Mouse (Mus musculus): ENCODE results near the gene Gch1. TPM values are rescaled to one million over a fixed set of nuclear protein-coding genes. Genes with fewer than 3 reads are reported as not detected.

Gene Gch1
- polyA plus RNA-seq, 1 experiment, result 15.5 TPM

GRCm38 (mm10) chr14:47105755-47106154 is 83.5 kb downstream of the Gch1 start:
- H3K27me3 ChIP-seq (ENCODE audit: control insufficient read depth, insufficient read depth, low read length), result no peaks in the 10 kb centered on the region
- TF ChIP-seq CTCF (IDR thresholded peaks at IDR 0.05; ENCODE audit: borderline replicate concordance, control insufficient read depth, extremely low read depth, insufficient read depth, low read length, poor library complexity) (no peak), POLR2A (IDR thresholded peaks at IDR 0.05; ENCODE audit: control insufficient read depth, extremely low read depth, insufficient read depth, low read length, poor library complexity) (no peak)
- H3K4me1 ChIP-seq (replicated peaks; ENCODE audit: control insufficient read depth, insufficient read depth, low read length), result peaks cover 5% of the 10 kb centered on the region
- 94% methylated on average over 3 of the region's 3 CpGs for WGBS
- no peak overlapping the region for H3K4me3 ChIP-seq (ENCODE audit: control insufficient read depth, insufficient read depth, low read length)
- no peak overlapping the region for H3K27ac ChIP-seq (ENCODE audit: control insufficient read depth, insufficient read depth, low read length)
- H3K36me3 ChIP-seq (ENCODE audit: control insufficient read depth, insufficient read depth, low read length), result no peaks in the 10 kb centered on the region
- no peak for DNase-seq

GRCm38 (mm10) chr14:47105174-47105557 is 84.0 kb downstream of the Gch1 start:
- Histone ChIP-seq H3K36me3 (ENCODE audit: control insufficient read depth, insufficient read depth, low read length) (no peaks in the 10 kb centered on the region), H3K27me3 (ENCODE audit: control insufficient read depth, insufficient read depth, low read length) (no peaks in the 10 kb centered on the region), H3K4me3 (ENCODE audit: control insufficient read depth, insufficient read depth, low read length) (no peak overlapping the region), H3K4me1 (replicated peaks; ENCODE audit: control insufficient read depth, insufficient read depth, low read length) (peaks cover 5% of the 10 kb centered on the region), H3K27ac (ENCODE audit: control insufficient read depth, insufficient read depth, low read length) (peak overlapping the region; percentile 55; the same call in 1 of the 2 replicates)
- TF ChIP-seq POLR2A (IDR thresholded peaks at IDR 0.05; ENCODE audit: control insufficient read depth, extremely low read depth, insufficient read depth, low read length, poor library complexity), result no peak
- DNase-seq, result no peak
- WGBS, result 63% methylated on average over 3 of the region's 3 CpGs

- peak overlapping the region; percentile 55 for H3K27ac ChIP-seq (ENCODE audit: control insufficient read depth, insufficient read depth, low read length)
- DNase-seq, result peak; percentile 37
- no peaks in the 10 kb centered on the region for H3K27me3 ChIP-seq (ENCODE audit: control insufficient read depth, insufficient read depth, low read length)
- no peaks in the 10 kb centered on the region for H3K36me3 ChIP-seq (ENCODE audit: control insufficient read depth, insufficient read depth, low read length)
- H3K4me1 ChIP-seq (replicated peaks; ENCODE audit: control insufficient read depth, insufficient read depth, low read length), result peaks cover 5% of the 10 kb centered on the region
- 28% methylated on average over 19 of the region's 19 CpGs for WGBS
- no peak for TF ChIP-seq POLR2A (IDR thresholded peaks at IDR 0.05; ENCODE audit: control insufficient read depth, extremely low read depth, insufficient read depth, low read length, poor library complexity)
- TF ChIP-seq CTCF (IDR thresholded peaks at IDR 0.05; ENCODE audit: borderline replicate concordance, control insufficient read depth, extremely low read depth, insufficient read depth, low read length, poor library complexity), result no peak
- peak overlapping the region; percentile 71 for H3K4me3 ChIP-seq (ENCODE audit: control insufficient read depth, insufficient read depth, low read length)
These were observed 84.7 kb downstream of the Gch1 start for GRCm38 (mm10) chr14:47104246-47105173.

Other genes starting within 250 kb of the Gch1 start
- gene Wdhd1, start 87.4 kb upstream of the Gch1 start, polyA plus RNA-seq (2012; rRNA removed), result 7.7 and 9.9 TPM in 2 replicates
- 6.7 and 7.4 TPM in 2 replicates for gene Socs4, start 87.5 kb upstream of the Gch1 start, polyA plus RNA-seq (2012; rRNA removed)
- gene Mapk1ip1l, start 108.9 kb upstream of the Gch1 start, polyA plus RNA-seq (2012; rRNA removed), result 104 and 106 TPM in 2 replicates
- gene Lgals3, start 178.3 kb upstream of the Gch1 start, polyA plus RNA-seq (2012; rRNA removed), result 95.3 and 143 TPM in 2 replicates
- gene Dlgap5, start 229.0 kb upstream of the Gch1 start, polyA plus RNA-seq (2012; rRNA removed), result 15.5 and 21.6 TPM in 2 replicates

Data from thymus, adult 2 months (tissue).